Comparison of ENCODE assay signal across 21 mouse cellular contexts in the genomic region with DNA sequence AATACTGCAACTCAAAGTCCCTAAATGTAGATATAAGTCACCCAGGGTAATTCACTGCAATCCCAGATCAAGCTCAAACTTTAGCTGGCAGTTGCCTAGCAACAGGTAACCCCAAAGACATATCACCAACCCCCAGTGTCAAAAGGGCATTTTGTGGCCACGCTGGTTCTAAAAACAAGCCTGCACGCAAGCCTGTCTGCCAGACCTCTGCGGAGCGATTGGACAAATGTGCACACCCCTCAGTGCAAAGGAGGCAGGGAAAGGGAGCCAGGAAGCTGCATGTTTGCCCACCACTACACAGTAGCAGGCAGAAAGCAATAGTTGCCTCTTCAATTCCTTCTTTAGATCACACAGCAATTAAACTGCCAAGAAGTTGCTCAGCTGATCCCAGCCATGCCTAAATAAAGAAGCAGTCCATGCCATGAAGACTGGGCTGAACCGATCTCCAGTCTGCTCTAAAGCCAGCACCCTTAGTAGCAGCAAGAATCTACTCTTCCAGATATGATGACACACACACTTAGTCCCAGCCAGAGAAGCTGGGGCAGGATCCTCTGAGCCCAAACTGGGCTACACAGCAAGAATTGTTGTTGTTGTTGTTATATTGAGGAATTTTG. TPM values are rescaled to one million over a fixed set of nuclear protein-coding genes. Genes with fewer than 3 reads are reported as not detected.
DNase-seq lines count a peak whose midpoint lies in the region; ATAC-seq lines count a peak whose summit lies in the region.
"Had no signal": no experiment of that assay in that cellular context is flagged by ENCODE, and none has a peak within 500 bp of the region (broad histone marks: within the 10 kb centered on the region; RNA-seq: fewer than 3 reads in every experiment).

No protein-coding gene starts in this region.

- DNase-seq in heart, adult 11 months = peak; percentile 84
- DNase-seq in heart, adult 8-10 months (ENCODE audit: low spot score) = no peak
- DNase-seq in brain, adult 2 months (ENCODE audit: low read depth, low spot score) = peak; percentile 62
- no peak for DNase-seq in liver, embryonic 13.5 days
- DNase-seq in ovary, adult 18-20 months (ENCODE audit: low spot score) = no peak
- DNase-seq in MN1 (ENCODE audit: low spot score) = no peak
- DNase-seq: adrenal gland, postnatal 14 days; cerebellum, postnatal 10 days; kidney, adult 2 months; kidney, postnatal 4 days; lung, postnatal 14 days; right cerebral cortex, postnatal 25 days; thymus, postnatal 36 days had no signal

- no peaks in the 10 kb centered on the region for H3K27me3 ChIP-seq in heart, embryonic 13.5 days (replicated peaks)
- H3K27me3 ChIP-seq in liver, embryonic 13.5 days = peaks cover 17% of the 10 kb centered on the region; the same call in 1 of the 2 replicates
- H3K27me3 ChIP-seq: embryonic facial prominence, embryonic 13.5 days had no signal

- H3K4me3 ChIP-seq in heart, embryonic 13.5 days = no peak overlapping the region
- H3K4me3 ChIP-seq in liver, embryonic 13.5 days (replicated peaks) = no peak overlapping the region
- H3K4me3 ChIP-seq: embryonic facial prominence, embryonic 13.5 days; forebrain, embryonic 10.5 days; hindbrain, embryonic 15.5 days; limb, embryonic 12.5 days; myocyte had no signal

- ATAC-seq in heart, embryonic 13.5 days (ENCODE audit: extremely low read depth, insufficient number of reproducible peaks, low FRiP score, low TSS enrichment) = no peak
- ATAC-seq in liver, embryonic 13.5 days (ENCODE audit: low read depth) = peak; percentile 66; the same call in 1 of the 2 replicates
- no peak for ATAC-seq in megakaryocyte, adult 5-6 weeks (ENCODE audit: poor library complexity, severe bottlenecking)

- no peaks in the 10 kb centered on the region for H3K9me3 ChIP-seq in heart, embryonic 13.5 days
- H3K9me3 ChIP-seq in liver, embryonic 13.5 days (replicated peaks) = no peaks in the 10 kb centered on the region
- H3K9me3 ChIP-seq: embryonic facial prominence, embryonic 13.5 days; forebrain, embryonic 10.5 days; hindbrain, embryonic 15.5 days; limb, embryonic 12.5 days had no signal

- WGBS in heart, embryonic 13.5 days = 30% methylated on average over 5 of the region's 5 CpGs
- 60% methylated on average over 5 of the region's 5 CpGs for WGBS in liver, embryonic 13.5 days (ENCODE audit: insufficient replicate concordance)

- peak overlapping the region; percentile 52; the same call in 1 of the 2 replicates for H3K9ac ChIP-seq in heart, embryonic 13.5 days
- H3K9ac ChIP-seq in liver, embryonic 13.5 days = no peak overlapping the region
- H3K9ac ChIP-seq: embryonic facial prominence, embryonic 13.5 days; hindbrain, embryonic 15.5 days; limb, embryonic 12.5 days had no signal

- H3K4me1 ChIP-seq in heart, embryonic 13.5 days = peaks cover 77% of the 10 kb centered on the region
- peaks cover 26% of the 10 kb centered on the region for H3K4me1 ChIP-seq in liver, embryonic 13.5 days (replicated peaks)

- peak overlapping the region; percentile 44 for H3K4me2 ChIP-seq in heart, embryonic 13.5 days
- peak overlapping the region; percentile 19; the same call in 1 of the 2 replicates for H3K4me2 ChIP-seq in liver, embryonic 13.5 days
- H3K4me2 ChIP-seq: embryonic facial prominence, embryonic 13.5 days; hindbrain, embryonic 15.5 days; limb, embryonic 12.5 days; midbrain, embryonic 11.5 days had no signal

- H3K36me3 ChIP-seq in heart, embryonic 13.5 days = no peaks in the 10 kb centered on the region
- no peaks in the 10 kb centered on the region for H3K36me3 ChIP-seq in liver, embryonic 13.5 days
- H3K36me3 ChIP-seq: embryonic facial prominence, embryonic 13.5 days; forebrain, embryonic 10.5 days; hindbrain, embryonic 15.5 days; limb, embryonic 12.5 days had no signal

- peak overlapping the region; percentile 61; the same call in 1 of the 2 replicates for H3K27ac ChIP-seq in heart, embryonic 13.5 days (replicated peaks)
- H3K27ac ChIP-seq in liver, embryonic 13.5 days = peak overlapping the region; percentile 24
- H3K27ac ChIP-seq: embryonic facial prominence, embryonic 13.5 days; forebrain, embryonic 10.5 days; hindbrain, embryonic 15.5 days; limb, embryonic 12.5 days had no signal

RNA-seq across cellular contexts. Expression of a gene that starts 13.4 kb away (rescaled TPM):
- total RNA-seq in heart, adult 8-10 months (2022) = 10 to 100 TPM; 16.7 to 21.1 (median 18.0) TPM
- 18.8 and 23.1 TPM in 2 replicates for polyA plus RNA-seq in heart, embryonic 13.5 days (2015; fragmentation: Nextera tagmentation; extraction: Ambion mirVana)
- 6.6 and 7.0 TPM in 2 replicates for polyA plus RNA-seq in liver, embryonic 13.5 days (2015; fragmentation: Nextera tagmentation; extraction: Ambion mirVana)
- 0.36 TPM in 1 of 2 replicates, not detected in the other for total RNA-seq in megakaryocyte, adult 5-6 weeks (2015)
- total RNA-seq in megakaryocyte, adult 5-6 weeks (2017) = 1.6 and 5.0 TPM in 2 replicates

RNA-seq across cellular contexts. Expression of a gene that starts 46.2 kb away (rescaled TPM):
- 10 to 100 TPM; 12.8 to 16.3 (median 14.9) TPM for total RNA-seq in heart, adult 8-10 months (2022)
- 23.3 TPM in 2 replicates for polyA plus RNA-seq in heart, embryonic 13.5 days (2015; fragmentation: Nextera tagmentation; extraction: Ambion mirVana)
- 14.7 and 16.0 TPM in 2 replicates for polyA plus RNA-seq in liver, embryonic 13.5 days (2015; fragmentation: Nextera tagmentation; extraction: Ambion mirVana)
- total RNA-seq in megakaryocyte, adult 5-6 weeks (2015) = 3.5 and 5.8 TPM in 2 replicates
- 5.1 and 5.4 TPM in 2 replicates for total RNA-seq in megakaryocyte, adult 5-6 weeks (2017)

Comparison
In these comparisons a context has a peak if more than half of its experiments do, and no peak if none do; other contexts are left out.
1. DNase-seq: peak in heart, adult 11 months (single experiment) and brain, adult 2 months (single experiment); none in heart, adult 8-10 months (single experiment), liver, embryonic 13.5 days (single experiment), ovary, adult 18-20 months (single experiment) and MN1 (single experiment).